Mouse (Mus musculus): ENCODE results near the gene Aig1. TPM values are rescaled to one million over a fixed set of nuclear protein-coding genes. Genes with fewer than 3 reads are reported as not detected.

Gene Aig1
- polyA plus RNA-seq, 2 experiments: 6.6 to 14.3 TPM

- no peak for ATAC-seq (ENCODE audit: insufficient read depth)
- 74% methylated on average over 7 of the region's 7 CpGs for WGBS (ENCODE audit: insufficient replicate concordance)
- no peak for DNase-seq (ENCODE audit: low read depth in 3 of 3, low spot score in 3 of 3)
- Histone ChIP-seq H3K9ac (replicated peaks) (no peak overlapping the region), H3K27me3 (ENCODE audit: control insufficient read depth, insufficient read depth, low read length) (no peaks in the 10 kb centered on the region), H3K4me1 (replicated peaks; ENCODE audit: control insufficient read depth in 2 of 2, insufficient read depth in 2 of 2, low read length in 1 of 2) (no peaks in the 10 kb centered on the region), H3K4me2 (ENCODE audit: low read depth) (no peak overlapping the region), H3K36me3 (replicated peaks; ENCODE audit: control insufficient read depth, insufficient read depth, low read depth) (no peaks in the 10 kb centered on the region), H3K4me3 (ENCODE audit: insufficient read depth in 1 of 2, low read depth in 2 of 2, low read length in 2 of 2) (no peak overlapping the region), H3K9me3 (ENCODE audit: control insufficient read depth, low read length) (no peaks in the 10 kb centered on the region), H3K27ac (no peak overlapping the region)
- TF ChIP-seq CTCF (IDR thresholded peaks at IDR 0.05; ENCODE audit: low read depth) (no peak), EP300 (IDR thresholded peaks at IDR 0.05; ENCODE audit: low read depth) (no peak)
These were observed 215.5 kb downstream of the Aig1 start for GRCm38 (mm10) chr10:13653326-13653725.

- Histone ChIP-seq H3K27me3 (ENCODE audit: control insufficient read depth, insufficient read depth, low read length) (no peaks in the 10 kb centered on the region), H3K9me3 (ENCODE audit: control insufficient read depth, low read length) (no peaks in the 10 kb centered on the region), H3K4me1 (replicated peaks; ENCODE audit: control insufficient read depth in 2 of 2, insufficient read depth in 2 of 2, low read length in 1 of 2) (no peaks in the 10 kb centered on the region), H3K4me2 (ENCODE audit: low read depth) (no peak overlapping the region), H3K4me3 (ENCODE audit: insufficient read depth in 1 of 2, low read depth in 2 of 2, low read length in 2 of 2) (no peak overlapping the region), H3K9ac (replicated peaks) (no peak overlapping the region), H3K36me3 (replicated peaks; ENCODE audit: control insufficient read depth, insufficient read depth, low read depth) (no peaks in the 10 kb centered on the region), H3K27ac (no peak overlapping the region)
- TF ChIP-seq EP300 (IDR thresholded peaks at IDR 0.05; ENCODE audit: low read depth): no peak
- no peak for TF ChIP-seq CTCF (IDR thresholded peaks at IDR 0.05; ENCODE audit: low read depth)
- 78% methylated on average over 4 of the region's 4 CpGs for WGBS (ENCODE audit: insufficient replicate concordance)
- DNase-seq (ENCODE audit: low read depth in 3 of 3, low spot score in 3 of 3) (no peak), ATAC-seq (ENCODE audit: insufficient read depth) (no peak)
These were observed 216.7 kb downstream of the Aig1 start for GRCm38 (mm10) chr10:13652061-13652460.

GRCm38 (mm10) chr10:13641750-13642149 is 227.0 kb downstream of the Aig1 start:
- no peak overlapping the region for H3K4me2 ChIP-seq (ENCODE audit: low read depth)
- no peaks in the 10 kb centered on the region for H3K9me3 ChIP-seq (ENCODE audit: control insufficient read depth, low read length)
- H3K4me3 ChIP-seq (ENCODE audit: insufficient read depth in 1 of 2, low read depth in 2 of 2, low read length in 2 of 2): no peak overlapping the region
- 17% methylated on average over 7 of the region's 7 CpGs for WGBS (ENCODE audit: insufficient replicate concordance)
- TF ChIP-seq EP300 (IDR thresholded peaks at IDR 0.05; ENCODE audit: low read depth) (no peak), CTCF (IDR thresholded peaks at IDR 0.05; ENCODE audit: low read depth) (peak; percentile 20; the same call in 1 of the 2 replicates)
- DNase-seq (ENCODE audit: low read depth in 3 of 3, low spot score in 3 of 3): no peak
- no peaks in the 10 kb centered on the region for H3K36me3 ChIP-seq (replicated peaks; ENCODE audit: control insufficient read depth, insufficient read depth, low read depth)
- no peaks in the 10 kb centered on the region for H3K4me1 ChIP-seq (replicated peaks; ENCODE audit: control insufficient read depth in 2 of 2, insufficient read depth in 2 of 2, low read length in 1 of 2)
- H3K27ac ChIP-seq: no peak overlapping the region
- no peak for ATAC-seq (ENCODE audit: insufficient read depth)
- H3K27me3 ChIP-seq (ENCODE audit: control insufficient read depth, insufficient read depth, low read length): no peaks in the 10 kb centered on the region
- H3K9ac ChIP-seq (replicated peaks): no peak overlapping the region

- H3K27ac ChIP-seq: no peak overlapping the region
- no peak for DNase-seq (ENCODE audit: low read depth in 3 of 3, low spot score in 3 of 3)
- no peak for TF ChIP-seq CTCF (IDR thresholded peaks at IDR 0.05; ENCODE audit: low read depth)
- TF ChIP-seq EP300 (IDR thresholded peaks at IDR 0.05; ENCODE audit: low read depth): no peak
- H3K4me3 ChIP-seq (ENCODE audit: insufficient read depth in 1 of 2, low read depth in 2 of 2, low read length in 2 of 2): no peak overlapping the region
- H3K27me3 ChIP-seq (ENCODE audit: control insufficient read depth, insufficient read depth, low read length): no peaks in the 10 kb centered on the region
- no peak overlapping the region for H3K4me2 ChIP-seq (ENCODE audit: low read depth)
- H3K9ac ChIP-seq (replicated peaks): no peak overlapping the region
- no peak for ATAC-seq (ENCODE audit: insufficient read depth)
- no peaks in the 10 kb centered on the region for H3K9me3 ChIP-seq (ENCODE audit: control insufficient read depth, low read length)
- no peaks in the 10 kb centered on the region for H3K36me3 ChIP-seq (replicated peaks; ENCODE audit: control insufficient read depth, insufficient read depth, low read depth)
- no peaks in the 10 kb centered on the region for H3K4me1 ChIP-seq (replicated peaks; ENCODE audit: control insufficient read depth in 2 of 2, insufficient read depth in 2 of 2, low read length in 1 of 2)
- WGBS (ENCODE audit: insufficient replicate concordance): 38% methylated on average over 3 of the region's 3 CpGs
These were observed 237.0 kb downstream of the Aig1 start for GRCm38 (mm10) chr10:13631796-13632195.

- Histone ChIP-seq H3K4me1 (replicated peaks; ENCODE audit: control insufficient read depth in 2 of 2, insufficient read depth in 2 of 2, low read length in 1 of 2) (no peaks in the 10 kb centered on the region), H3K27ac (no peak overlapping the region), H3K27me3 (ENCODE audit: control insufficient read depth, insufficient read depth, low read length) (no peaks in the 10 kb centered on the region), H3K9ac (replicated peaks) (no peak overlapping the region), H3K4me3 (ENCODE audit: insufficient read depth in 1 of 2, low read depth in 2 of 2, low read length in 2 of 2) (no peak overlapping the region), H3K4me2 (ENCODE audit: low read depth) (no peak overlapping the region), H3K9me3 (ENCODE audit: control insufficient read depth, low read length) (no peaks in the 10 kb centered on the region), H3K36me3 (replicated peaks; ENCODE audit: control insufficient read depth, insufficient read depth, low read depth) (no peaks in the 10 kb centered on the region)
- DNase-seq (ENCODE audit: low read depth in 3 of 3, low spot score in 3 of 3): no peak
- ATAC-seq (ENCODE audit: insufficient read depth): no peak
- TF ChIP-seq CTCF (IDR thresholded peaks at IDR 0.05; ENCODE audit: low read depth) (no peak), EP300 (IDR thresholded peaks at IDR 0.05; ENCODE audit: low read depth) (no peak)
- whole genome bisulfite sequencing (ENCODE audit: insufficient replicate concordance): 53% methylated on average over 5 of the region's 5 CpGs
These were observed 245.0 kb downstream of the Aig1 start for GRCm38 (mm10) chr10:13623735-13624134.

Data from liver, embryonic 14.5 days (tissue).